Mouse (Mus musculus): Measurements from ENCODE around the gene St6galnac5.

The St6galnac5 gene

GRCm38 (mm10) chr3:152919101-152919500 lies 62.9 kb downstream of the St6galnac5 start:
- ATAC-seq (ENCODE audit: insufficient number of reproducible peaks, low FRiP score, low TSS enrichment) = no peak

- ATAC-seq (ENCODE audit: insufficient number of reproducible peaks, low FRiP score, low TSS enrichment) = no peak
These were observed 64.5 kb downstream of the St6galnac5 start for GRCm38 (mm10) chr3:152917579-152917978.

GRCm38 (mm10) chr3:152914376-152914775 lies 67.7 kb downstream of the St6galnac5 start:
- no peak for ATAC-seq (ENCODE audit: insufficient number of reproducible peaks, low FRiP score, low TSS enrichment)

GRCm38 (mm10) chr3:152913625-152914024 lies 68.4 kb downstream of the St6galnac5 start:
- ATAC-seq (ENCODE audit: insufficient number of reproducible peaks, low FRiP score, low TSS enrichment) = no peak

- no peak for ATAC-seq (ENCODE audit: insufficient number of reproducible peaks, low FRiP score, low TSS enrichment)
These were observed 68.9 kb downstream of the St6galnac5 start for GRCm38 (mm10) chr3:152913150-152913549.

GRCm38 (mm10) chr3:152912216-152913101 lies 69.6 kb downstream of the St6galnac5 start:
- ATAC-seq (ENCODE audit: insufficient number of reproducible peaks, low FRiP score, low TSS enrichment) = no peak

- ATAC-seq (ENCODE audit: insufficient number of reproducible peaks, low FRiP score, low TSS enrichment) = no peak
These were observed 70.5 kb downstream of the St6galnac5 start for GRCm38 (mm10) chr3:152911578-152911977.

GRCm38 (mm10) chr3:152907683-152908082 lies 74.4 kb downstream of the St6galnac5 start:
- no peak for ATAC-seq (ENCODE audit: insufficient number of reproducible peaks, low FRiP score, low TSS enrichment)

- no peak for ATAC-seq (ENCODE audit: insufficient number of reproducible peaks, low FRiP score, low TSS enrichment)
These were observed 75.0 kb downstream of the St6galnac5 start for GRCm38 (mm10) chr3:152907087-152907486.

GRCm38 (mm10) chr3:152905800-152906199 lies 76.2 kb downstream of the St6galnac5 start:
- ATAC-seq (ENCODE audit: insufficient number of reproducible peaks, low FRiP score, low TSS enrichment) = no peak

GRCm38 (mm10) chr3:152905026-152905425 lies 77.0 kb downstream of the St6galnac5 start:
- ATAC-seq (ENCODE audit: insufficient number of reproducible peaks, low FRiP score, low TSS enrichment) = no peak

- ATAC-seq (ENCODE audit: insufficient number of reproducible peaks, low FRiP score, low TSS enrichment) = no peak
These were observed 83.1 kb downstream of the St6galnac5 start for GRCm38 (mm10) chr3:152898906-152899305.

GRCm38 (mm10) chr3:152897196-152897595 lies 84.8 kb downstream of the St6galnac5 start:
- ATAC-seq (ENCODE audit: insufficient number of reproducible peaks, low FRiP score, low TSS enrichment) = no peak

- ATAC-seq (ENCODE audit: insufficient number of reproducible peaks, low FRiP score, low TSS enrichment) = no peak
These were observed 85.9 kb downstream of the St6galnac5 start for GRCm38 (mm10) chr3:152896111-152896510.

- no peak for ATAC-seq (ENCODE audit: insufficient number of reproducible peaks, low FRiP score, low TSS enrichment)
These were observed 87.1 kb downstream of the St6galnac5 start for GRCm38 (mm10) chr3:152894935-152895334.

- ATAC-seq (ENCODE audit: insufficient number of reproducible peaks, low FRiP score, low TSS enrichment) = no peak
These were observed 93.9 kb downstream of the St6galnac5 start for GRCm38 (mm10) chr3:152888116-152888515.

GRCm38 (mm10) chr3:152886749-152887148 lies 95.3 kb downstream of the St6galnac5 start:
- ATAC-seq (ENCODE audit: insufficient number of reproducible peaks, low FRiP score, low TSS enrichment) = no peak

- no peak for ATAC-seq (ENCODE audit: insufficient number of reproducible peaks, low FRiP score, low TSS enrichment)
These were observed 98.5 kb downstream of the St6galnac5 start for GRCm38 (mm10) chr3:152883556-152883955.

GRCm38 (mm10) chr3:152881706-152882105 lies 100.3 kb downstream of the St6galnac5 start:
- ATAC-seq (ENCODE audit: insufficient number of reproducible peaks, low FRiP score, low TSS enrichment) = no peak

GRCm38 (mm10) chr3:152880121-152880835 lies 101.8 kb downstream of the St6galnac5 start:
- ATAC-seq (ENCODE audit: insufficient number of reproducible peaks, low FRiP score, low TSS enrichment) = no peak

GRCm38 (mm10) chr3:152875723-152876290 lies 106.2 kb downstream of the St6galnac5 start:
- no peak for ATAC-seq (ENCODE audit: insufficient number of reproducible peaks, low FRiP score, low TSS enrichment)
